Mouse (Mus musculus): ENCODE data around the gene Pdyn. TPM values are rescaled to one million over a fixed set of nuclear protein-coding genes. Genes with fewer than 3 reads are reported as not detected.

The Pdyn gene
- 0.18 and 0.22 TPM in 2 replicates for polyA plus RNA-seq (2014; fragmentation: Nextera tagmentation; extraction: Ambion mirVana)

- Histone ChIP-seq H3K4me1 (replicated peaks; ENCODE audit: control insufficient read depth, insufficient read depth, low read length) (0 out of 2 replicates have a peak, but pooled peaks cover 2% of the 10 kb centered on the region), H3K27me3 (replicated peaks; ENCODE audit: control insufficient read depth, insufficient read depth, low read length) (peaks cover 42% of the 10 kb centered on the region), H3K27ac (ENCODE audit: low read depth, low read length) (no peak within 1 kb of the TSS), H3K4me3 (ENCODE audit: low read depth, low read length) (no peak within 1 kb of the TSS), H3K4me2 (no peak within 1 kb of the TSS), H3K36me3 (ENCODE audit: control insufficient read depth, insufficient read depth, low read length) (no peaks in the 10 kb centered on the region), H3K9ac (ENCODE audit: low read depth, low read length) (no peak within 1 kb of the TSS), H3K9me3 (ENCODE audit: control insufficient read depth, low read length) (no peaks in the 10 kb centered on the region)
- ATAC-seq (replicated peaks; ENCODE audit: low FRiP score), result no peak
- WGBS, result 11% methylated on average over 20 of the region's 20 CpGs
- DNase-seq (ENCODE audit: low spot score), result no peak
Measured at GRCm38 (mm10) chr2:129699484-129700158, at the start of gene Pdyn. Gene Pdyn, minus strand, starts transcription at chr2:129699844.

GRCm38 (mm10) chr2:129742016-129742415 is 42.4 kb upstream of the Pdyn start:
- H3K27ac ChIP-seq (ENCODE audit: low read depth, low read length), result no peak overlapping the region
- no peaks in the 10 kb centered on the region for H3K4me1 ChIP-seq (replicated peaks; ENCODE audit: control insufficient read depth, insufficient read depth, low read length)
- no peak overlapping the region for H3K9ac ChIP-seq (ENCODE audit: low read depth, low read length)
- no peaks in the 10 kb centered on the region for H3K27me3 ChIP-seq (replicated peaks; ENCODE audit: control insufficient read depth, insufficient read depth, low read length)
- H3K4me3 ChIP-seq (ENCODE audit: low read depth, low read length), result no peak overlapping the region
- no peak overlapping the region for H3K4me2 ChIP-seq
- 85% methylated on average over 7 of the region's 7 CpGs for WGBS
- DNase-seq (ENCODE audit: low spot score) (no peak), ATAC-seq (replicated peaks; ENCODE audit: low FRiP score) (no peak)
- no peaks in the 10 kb centered on the region for H3K9me3 ChIP-seq (ENCODE audit: control insufficient read depth, low read length)
- no peaks in the 10 kb centered on the region for H3K36me3 ChIP-seq (ENCODE audit: control insufficient read depth, insufficient read depth, low read length)

- no peak overlapping the region for H3K4me3 ChIP-seq (ENCODE audit: low read depth, low read length)
- DNase-seq (ENCODE audit: low spot score) (no peak), ATAC-seq (replicated peaks; ENCODE audit: low FRiP score) (no peak)
- no peak overlapping the region for H3K9ac ChIP-seq (ENCODE audit: low read depth, low read length)
- H3K27ac ChIP-seq (ENCODE audit: low read depth, low read length), result no peak overlapping the region
- 77% methylated on average over 3 of the region's 3 CpGs for WGBS
- no peaks in the 10 kb centered on the region for H3K4me1 ChIP-seq (replicated peaks; ENCODE audit: control insufficient read depth, insufficient read depth, low read length)
- H3K9me3 ChIP-seq (ENCODE audit: control insufficient read depth, low read length), result no peaks in the 10 kb centered on the region
- no peaks in the 10 kb centered on the region for H3K36me3 ChIP-seq (ENCODE audit: control insufficient read depth, insufficient read depth, low read length)
- H3K27me3 ChIP-seq (replicated peaks; ENCODE audit: control insufficient read depth, insufficient read depth, low read length), result no peaks in the 10 kb centered on the region
- H3K4me2 ChIP-seq, result no peak overlapping the region
Measured at GRCm38 (mm10) chr2:129740515-129740914, 40.9 kb upstream of the Pdyn start.

GRCm38 (mm10) chr2:129734031-129734430 is 34.4 kb upstream of the Pdyn start:
- no peak for DNase-seq (ENCODE audit: low spot score)
- no peaks in the 10 kb centered on the region for H3K27me3 ChIP-seq (replicated peaks; ENCODE audit: control insufficient read depth, insufficient read depth, low read length)

GRCm38 (mm10) chr2:129729681-129730080 is 30.0 kb upstream of the Pdyn start:
- DNase-seq (ENCODE audit: low spot score) (no peak), ATAC-seq (replicated peaks; ENCODE audit: low FRiP score) (no peak)
- Histone ChIP-seq H3K27ac (ENCODE audit: low read depth, low read length) (no peak overlapping the region), H3K36me3 (ENCODE audit: control insufficient read depth, insufficient read depth, low read length) (no peaks in the 10 kb centered on the region), H3K27me3 (replicated peaks; ENCODE audit: control insufficient read depth, insufficient read depth, low read length) (no peaks in the 10 kb centered on the region), H3K9me3 (ENCODE audit: control insufficient read depth, low read length) (no peaks in the 10 kb centered on the region), H3K4me2 (no peak overlapping the region), H3K9ac (ENCODE audit: low read depth, low read length) (no peak overlapping the region), H3K4me3 (ENCODE audit: low read depth, low read length) (no peak overlapping the region), H3K4me1 (replicated peaks; ENCODE audit: control insufficient read depth, insufficient read depth, low read length) (no peaks in the 10 kb centered on the region)
- 80% methylated on average over 1 of the region's 1 CpGs for WGBS

More at GRCm38 (mm10) chr2:129734031-129734430, 34.4 kb upstream of the Pdyn start:
- Histone ChIP-seq H3K4me1 (replicated peaks; ENCODE audit: control insufficient read depth, insufficient read depth, low read length) (no peaks in the 10 kb centered on the region), H3K9me3 (ENCODE audit: control insufficient read depth, low read length) (no peaks in the 10 kb centered on the region), H3K9ac (ENCODE audit: low read depth, low read length) (no peak overlapping the region), H3K36me3 (ENCODE audit: control insufficient read depth, insufficient read depth, low read length) (no peaks in the 10 kb centered on the region), H3K27ac (ENCODE audit: low read depth, low read length) (no peak overlapping the region), H3K4me3 (ENCODE audit: low read depth, low read length) (no peak overlapping the region), H3K4me2 (no peak overlapping the region)
- no peak for ATAC-seq (replicated peaks; ENCODE audit: low FRiP score)
- WGBS, result 73% methylated on average over 8 of the region's 8 CpGs

- 18% methylated on average over 10 of the region's 10 CpGs for WGBS
- ATAC-seq (replicated peaks; ENCODE audit: low FRiP score), result no peak
Measured at GRCm38 (mm10) chr2:129715671-129716070, 16.0 kb upstream of the Pdyn start.

GRCm38 (mm10) chr2:129713026-129713544 is 13.4 kb upstream of the Pdyn start:
- no peak for DNase-seq (ENCODE audit: low spot score)
- H3K27ac ChIP-seq (ENCODE audit: low read depth, low read length), result no peak overlapping the region
- no peak overlapping the region for H3K4me2 ChIP-seq
- H3K4me3 ChIP-seq (ENCODE audit: low read depth, low read length), result no peak overlapping the region
- 63% methylated on average over 5 of the region's 5 CpGs for WGBS
- no peaks in the 10 kb centered on the region for H3K36me3 ChIP-seq (ENCODE audit: control insufficient read depth, insufficient read depth, low read length)
- H3K4me1 ChIP-seq (replicated peaks; ENCODE audit: control insufficient read depth, insufficient read depth, low read length), result no peaks in the 10 kb centered on the region
- H3K27me3 ChIP-seq (replicated peaks; ENCODE audit: control insufficient read depth, insufficient read depth, low read length), result no peaks in the 10 kb centered on the region
- no peak for ATAC-seq (replicated peaks; ENCODE audit: low FRiP score)
- H3K9me3 ChIP-seq (ENCODE audit: control insufficient read depth, low read length), result no peaks in the 10 kb centered on the region
- no peak overlapping the region for H3K9ac ChIP-seq (ENCODE audit: low read depth, low read length)

More at GRCm38 (mm10) chr2:129715671-129716070, 16.0 kb upstream of the Pdyn start:
- Histone ChIP-seq H3K4me1 (replicated peaks; ENCODE audit: control insufficient read depth, insufficient read depth, low read length) (no peaks in the 10 kb centered on the region), H3K27me3 (replicated peaks; ENCODE audit: control insufficient read depth, insufficient read depth, low read length) (no peaks in the 10 kb centered on the region), H3K4me2 (no peak overlapping the region), H3K9me3 (ENCODE audit: control insufficient read depth, low read length) (no peaks in the 10 kb centered on the region), H3K9ac (ENCODE audit: low read depth, low read length) (no peak overlapping the region), H3K27ac (ENCODE audit: low read depth, low read length) (no peak overlapping the region), H3K36me3 (ENCODE audit: control insufficient read depth, insufficient read depth, low read length) (no peaks in the 10 kb centered on the region), H3K4me3 (ENCODE audit: low read depth, low read length) (no peak overlapping the region)
- peak; percentile 59 for DNase-seq (ENCODE audit: low spot score)

GRCm38 (mm10) chr2:129696059-129696458 is 3.6 kb downstream of the Pdyn start:
- 15% methylated on average over 4 of the region's 4 CpGs for WGBS
- no peaks in the 10 kb centered on the region for H3K36me3 ChIP-seq (ENCODE audit: control insufficient read depth, insufficient read depth, low read length)
- no peak overlapping the region for H3K9ac ChIP-seq (ENCODE audit: low read depth, low read length)
- peaks cover 45% of the 10 kb centered on the region for H3K27me3 ChIP-seq (replicated peaks; ENCODE audit: control insufficient read depth, insufficient read depth, low read length)
- peaks cover 2% of the 10 kb centered on the region; the same call in 1 of the 2 replicates for H3K4me1 ChIP-seq (replicated peaks; ENCODE audit: control insufficient read depth, insufficient read depth, low read length)
- H3K27ac ChIP-seq (ENCODE audit: low read depth, low read length), result no peak overlapping the region
- no peak overlapping the region for H3K4me3 ChIP-seq (ENCODE audit: low read depth, low read length)
- DNase-seq (ENCODE audit: low spot score), result peak; percentile 49
- no peak overlapping the region for H3K4me2 ChIP-seq
- ATAC-seq (replicated peaks; ENCODE audit: low FRiP score), result no peak
- H3K9me3 ChIP-seq (ENCODE audit: control insufficient read depth, low read length), result no peaks in the 10 kb centered on the region

- Histone ChIP-seq H3K4me2 (no peak overlapping the region), H3K27ac (ENCODE audit: low read depth, low read length) (no peak overlapping the region), H3K27me3 (replicated peaks; ENCODE audit: control insufficient read depth, insufficient read depth, low read length) (peaks cover 27% of the 10 kb centered on the region), H3K4me1 (replicated peaks; ENCODE audit: control insufficient read depth, insufficient read depth, low read length) (peaks cover 2% of the 10 kb centered on the region; the same call in 1 of the 2 replicates), H3K9ac (ENCODE audit: low read depth, low read length) (no peak overlapping the region), H3K9me3 (ENCODE audit: control insufficient read depth, low read length) (no peaks in the 10 kb centered on the region), H3K36me3 (ENCODE audit: control insufficient read depth, insufficient read depth, low read length) (no peaks in the 10 kb centered on the region), H3K4me3 (ENCODE audit: low read depth, low read length) (no peak overlapping the region)
- WGBS, result 26% methylated on average over 6 of the region's 6 CpGs
- ATAC-seq (replicated peaks; ENCODE audit: low FRiP score) (peak; percentile 78), DNase-seq (ENCODE audit: low spot score) (no peak)
Measured at GRCm38 (mm10) chr2:129694303-129694702, 5.3 kb downstream of the Pdyn start.

Data from liver, embryonic 11.5 days (tissue).